Mouse (Mus musculus) thymus, postnatal 25 days (tissue): ENCODE data around the gene Aass.
"Not testable (repeated sequence)": the region's sequence is repeated elsewhere in the genome, so short reads cannot be mapped to it uniquely, and the experiment has no call there.

Experiments used
- DNase-seq: peaks from one replicate; pipeline ENCODE4 v3.0.0; 2022

The Aass gene

GRCm38 (mm10) chr6:23132573-23133181, at the start of gene Aass:
Gene Aass, minus strand, starts transcription at chr6:23132986.
- DNase-seq = no peak

GRCm38 (mm10) chr6:23180096-23180495, 47.3 kb upstream of the Aass start:
- DNase-seq = no peak

- DNase-seq = not testable (repeated sequence)
Measured at GRCm38 (mm10) chr6:23163824-23164223, 31.0 kb upstream of the Aass start.

- DNase-seq = not testable (repeated sequence)
Measured at GRCm38 (mm10) chr6:23156357-23156756, 23.6 kb upstream of the Aass start.

- DNase-seq = no peak
Measured at GRCm38 (mm10) chr6:23153112-23153511, 20.3 kb upstream of the Aass start.

GRCm38 (mm10) chr6:23147221-23147620, 14.4 kb upstream of the Aass start:
- no peak for DNase-seq

GRCm38 (mm10) chr6:23143980-23144379, 11.2 kb upstream of the Aass start:
- no peak for DNase-seq

- no peak for DNase-seq
Measured at GRCm38 (mm10) chr6:23131015-23131414, 1.8 kb downstream of the Aass start.

GRCm38 (mm10) chr6:23129201-23129600, 3.6 kb downstream of the Aass start:
- DNase-seq = no peak

GRCm38 (mm10) chr6:23126706-23127105, 6.1 kb downstream of the Aass start:
- DNase-seq = no peak

GRCm38 (mm10) chr6:23125831-23126230, 7.0 kb downstream of the Aass start:
- no peak for DNase-seq

GRCm38 (mm10) chr6:23124823-23125222, 8.0 kb downstream of the Aass start:
- DNase-seq = no peak

GRCm38 (mm10) chr6:23122934-23123333, 9.9 kb downstream of the Aass start:
- no peak for DNase-seq

- no peak for DNase-seq
Measured at GRCm38 (mm10) chr6:23114781-23115180, 18.0 kb downstream of the Aass start.

GRCm38 (mm10) chr6:23107069-23107468, 25.7 kb downstream of the Aass start:
- DNase-seq = no peak

- no peak for DNase-seq
Measured at GRCm38 (mm10) chr6:23106373-23106772, 26.4 kb downstream of the Aass start.

GRCm38 (mm10) chr6:23090346-23091055, 42.3 kb downstream of the Aass start:
- not testable (repeated sequence) for DNase-seq

- not testable (repeated sequence) for DNase-seq
Measured at GRCm38 (mm10) chr6:23089292-23089691, 43.5 kb downstream of the Aass start.

GRCm38 (mm10) chr6:23084587-23085421, 48.0 kb downstream of the Aass start:
- DNase-seq = no peak

- no peak for DNase-seq
Measured at GRCm38 (mm10) chr6:23079991-23080680, 52.6 kb downstream of the Aass start.

GRCm38 (mm10) chr6:23078273-23078672, 54.5 kb downstream of the Aass start:
- no peak for DNase-seq

GRCm38 (mm10) chr6:23076060-23076459, 56.7 kb downstream of the Aass start:
- no peak for DNase-seq

GRCm38 (mm10) chr6:23055734-23056133, 77.1 kb downstream of the Aass start:
- no peak for DNase-seq
